Mouse (Mus musculus): ENCODE measurements around the gene Efna5. TPM values are rescaled to one million over a fixed set of nuclear protein-coding genes. Genes with fewer than 3 reads are reported as not detected.

The Efna5 gene
- polyA plus RNA-seq, 1 experiment from 2014 or later, result 26.9 TPM

- H3K27ac ChIP-seq (ENCODE audit: low read length), result no peak overlapping the region
- no peaks in the 10 kb centered on the region for H3K36me3 ChIP-seq (ENCODE audit: insufficient read depth, low read length)
- peaks cover 9% of the 10 kb centered on the region; the same call in 1 of the 2 replicates for H3K4me1 ChIP-seq (ENCODE audit: insufficient read depth, low read length)
- ATAC-seq (ENCODE audit: low FRiP score, low TSS enrichment), result no peak
- H3K4me2 ChIP-seq (replicated peaks; ENCODE audit: low read depth, low read length), result no peak overlapping the region
- H3K9me3 ChIP-seq (ENCODE audit: low read length), result no peaks in the 10 kb centered on the region
- no peak overlapping the region for H3K9ac ChIP-seq (replicated peaks; ENCODE audit: low read length)
- 75% methylated on average over 5 of the region's 5 CpGs for WGBS
- H3K4me3 ChIP-seq (ENCODE audit: low read length), result no peak overlapping the region
- no peaks in the 10 kb centered on the region for H3K27me3 ChIP-seq (ENCODE audit: insufficient read depth, low read length)
These were observed 158.2 kb downstream of the Efna5 start for GRCm38 (mm10) chr17:62722962-62723361.

- Histone ChIP-seq H3K4me2 (replicated peaks; ENCODE audit: low read depth, low read length) (no peak overlapping the region), H3K9me3 (ENCODE audit: low read length) (no peaks in the 10 kb centered on the region), H3K27ac (ENCODE audit: low read length) (no peak overlapping the region), H3K27me3 (ENCODE audit: insufficient read depth, low read length) (no peaks in the 10 kb centered on the region), H3K4me1 (ENCODE audit: insufficient read depth, low read length) (peaks cover 9% of the 10 kb centered on the region; the same call in 1 of the 2 replicates), H3K36me3 (ENCODE audit: insufficient read depth, low read length) (no peaks in the 10 kb centered on the region), H3K4me3 (ENCODE audit: low read length) (no peak overlapping the region), H3K9ac (replicated peaks; ENCODE audit: low read length) (no peak overlapping the region)
- no peak for ATAC-seq (ENCODE audit: low FRiP score, low TSS enrichment)
- WGBS, result 88% methylated on average over 3 of the region's 3 CpGs
These were observed 159.5 kb downstream of the Efna5 start for GRCm38 (mm10) chr17:62721595-62721994.

GRCm38 (mm10) chr17:62720740-62721450 lies 160.2 kb downstream of the Efna5 start:
- WGBS, result 41% methylated on average over 20 of the region's 20 CpGs
- no peak overlapping the region for H3K9ac ChIP-seq (replicated peaks; ENCODE audit: low read length)
- peak; percentile 63; the same call in 1 of the 2 replicates for ATAC-seq (ENCODE audit: low FRiP score, low TSS enrichment)
- H3K4me3 ChIP-seq (ENCODE audit: low read length), result no peak overlapping the region
- H3K36me3 ChIP-seq (ENCODE audit: insufficient read depth, low read length), result no peaks in the 10 kb centered on the region
- H3K9me3 ChIP-seq (ENCODE audit: low read length), result no peaks in the 10 kb centered on the region
- H3K27me3 ChIP-seq (ENCODE audit: insufficient read depth, low read length), result no peaks in the 10 kb centered on the region
- H3K4me1 ChIP-seq (ENCODE audit: insufficient read depth, low read length), result peaks cover 9% of the 10 kb centered on the region; the same call in 1 of the 2 replicates
- no peak overlapping the region for H3K27ac ChIP-seq (ENCODE audit: low read length)
- peak overlapping the region; percentile 10; the same call in 1 of the 2 replicates for H3K4me2 ChIP-seq (replicated peaks; ENCODE audit: low read depth, low read length)

GRCm38 (mm10) chr17:62717426-62718131 lies 163.5 kb downstream of the Efna5 start:
- no peaks in the 10 kb centered on the region for H3K36me3 ChIP-seq (ENCODE audit: insufficient read depth, low read length)
- ATAC-seq (ENCODE audit: low FRiP score, low TSS enrichment), result no peak
- H3K4me3 ChIP-seq (ENCODE audit: low read length), result no peak overlapping the region
- H3K4me1 ChIP-seq (ENCODE audit: insufficient read depth, low read length), result peaks cover 9% of the 10 kb centered on the region; the same call in 1 of the 2 replicates
- WGBS, result 52% methylated on average over 12 of the region's 12 CpGs
- no peak overlapping the region for H3K27ac ChIP-seq (ENCODE audit: low read length)
- no peaks in the 10 kb centered on the region for H3K27me3 ChIP-seq (ENCODE audit: insufficient read depth, low read length)
- H3K4me2 ChIP-seq (replicated peaks; ENCODE audit: low read depth, low read length), result no peak overlapping the region
- no peak overlapping the region for H3K9ac ChIP-seq (replicated peaks; ENCODE audit: low read length)
- no peaks in the 10 kb centered on the region for H3K9me3 ChIP-seq (ENCODE audit: low read length)

- Histone ChIP-seq H3K36me3 (ENCODE audit: insufficient read depth, low read length) (no peaks in the 10 kb centered on the region), H3K9ac (replicated peaks; ENCODE audit: low read length) (no peak overlapping the region), H3K9me3 (ENCODE audit: low read length) (no peaks in the 10 kb centered on the region), H3K4me3 (ENCODE audit: low read length) (no peak overlapping the region), H3K27me3 (ENCODE audit: insufficient read depth, low read length) (no peaks in the 10 kb centered on the region), H3K4me2 (replicated peaks; ENCODE audit: low read depth, low read length) (no peak overlapping the region), H3K4me1 (ENCODE audit: insufficient read depth, low read length) (no peaks in the 10 kb centered on the region), H3K27ac (ENCODE audit: low read length) (no peak overlapping the region)
- ATAC-seq (ENCODE audit: low FRiP score, low TSS enrichment), result no peak
- WGBS, result 93% methylated on average over 3 of the region's 3 CpGs
These were observed 167.7 kb downstream of the Efna5 start for GRCm38 (mm10) chr17:62713455-62713854.

- H3K9me3 ChIP-seq (ENCODE audit: low read length), result no peaks in the 10 kb centered on the region
- no peaks in the 10 kb centered on the region for H3K36me3 ChIP-seq (ENCODE audit: insufficient read depth, low read length)
- H3K9ac ChIP-seq (replicated peaks; ENCODE audit: low read length), result no peak overlapping the region
- WGBS, result 70% methylated on average over 6 of the region's 6 CpGs
- no peak overlapping the region for H3K27ac ChIP-seq (ENCODE audit: low read length)
- ATAC-seq (ENCODE audit: low FRiP score, low TSS enrichment), result no peak
- no peaks in the 10 kb centered on the region for H3K27me3 ChIP-seq (ENCODE audit: insufficient read depth, low read length)
- no peaks in the 10 kb centered on the region for H3K4me1 ChIP-seq (ENCODE audit: insufficient read depth, low read length)
- no peak overlapping the region for H3K4me2 ChIP-seq (replicated peaks; ENCODE audit: low read depth, low read length)
- H3K4me3 ChIP-seq (ENCODE audit: low read length), result no peak overlapping the region
These were observed 174.7 kb downstream of the Efna5 start for GRCm38 (mm10) chr17:62706418-62706817.

GRCm38 (mm10) chr17:62702020-62702814 lies 178.9 kb downstream of the Efna5 start:
- Histone ChIP-seq H3K27ac (ENCODE audit: low read length) (no peak overlapping the region), H3K27me3 (ENCODE audit: insufficient read depth, low read length) (no peaks in the 10 kb centered on the region), H3K4me1 (ENCODE audit: insufficient read depth, low read length) (0 out of 2 replicates have a peak, but pooled peaks cover 6% of the 10 kb centered on the region), H3K9me3 (ENCODE audit: low read length) (no peaks in the 10 kb centered on the region), H3K36me3 (ENCODE audit: insufficient read depth, low read length) (no peaks in the 10 kb centered on the region), H3K4me2 (replicated peaks; ENCODE audit: low read depth, low read length) (no peak overlapping the region), H3K4me3 (ENCODE audit: low read length) (no peak overlapping the region), H3K9ac (replicated peaks; ENCODE audit: low read length) (no peak overlapping the region)
- 59% methylated on average over 9 of the region's 9 CpGs for WGBS
- no peak for ATAC-seq (ENCODE audit: low FRiP score, low TSS enrichment)

- Histone ChIP-seq H3K27ac (ENCODE audit: low read length) (no peak overlapping the region), H3K36me3 (ENCODE audit: insufficient read depth, low read length) (no peaks in the 10 kb centered on the region), H3K4me2 (replicated peaks; ENCODE audit: low read depth, low read length) (peak overlapping the region; percentile 17; the same call in 1 of the 2 replicates), H3K4me3 (ENCODE audit: low read length) (no peak overlapping the region), H3K9ac (replicated peaks; ENCODE audit: low read length) (no peak overlapping the region), H3K27me3 (ENCODE audit: insufficient read depth, low read length) (no peaks in the 10 kb centered on the region), H3K4me1 (ENCODE audit: insufficient read depth, low read length) (0 out of 2 replicates have a peak, but pooled peaks cover 6% of the 10 kb centered on the region), H3K9me3 (ENCODE audit: low read length) (no peaks in the 10 kb centered on the region)
- WGBS, result 48% methylated on average over 9 of the region's 9 CpGs
- peak; percentile 63; the same call in 1 of the 2 replicates for ATAC-seq (ENCODE audit: low FRiP score, low TSS enrichment)
These were observed 180.1 kb downstream of the Efna5 start for GRCm38 (mm10) chr17:62700791-62701602.

- Histone ChIP-seq H3K9me3 (ENCODE audit: low read length) (no peaks in the 10 kb centered on the region), H3K4me2 (replicated peaks; ENCODE audit: low read depth, low read length) (peak overlapping the region; percentile 12; the same call in 1 of the 2 replicates), H3K9ac (replicated peaks; ENCODE audit: low read length) (no peak overlapping the region), H3K4me3 (ENCODE audit: low read length) (no peak overlapping the region), H3K27me3 (ENCODE audit: insufficient read depth, low read length) (no peaks in the 10 kb centered on the region), H3K27ac (ENCODE audit: low read length) (peak overlapping the region; percentile 24; the same call in 1 of the 2 replicates), H3K36me3 (ENCODE audit: insufficient read depth, low read length) (no peaks in the 10 kb centered on the region), H3K4me1 (ENCODE audit: insufficient read depth, low read length) (0 out of 2 replicates have a peak, but pooled peaks cover 3% of the 10 kb centered on the region)
- peak; percentile 85 for ATAC-seq (ENCODE audit: low FRiP score, low TSS enrichment)
- WGBS, result 41% methylated on average over 9 of the region's 9 CpGs
These were observed 186.1 kb downstream of the Efna5 start for GRCm38 (mm10) chr17:62694958-62695437.

Data from kidney, embryonic 16.5 days (tissue).